Mouse (Mus musculus) midbrain, embryonic 16.5 days (tissue): Measurements from ENCODE around the gene Sema3b. TPM values are rescaled to one million over a fixed set of nuclear protein-coding genes. Genes with fewer than 3 reads are reported as not detected.

Source experiments
- ATAC-seq: fragments of 200-750 bp; cut with Nextera tagmentation; 2 replicates; pipeline ENCODE4 v1.8.0; 2017; ENCODE audit warnings: moderate TSS enrichment
- H3K27ac ChIP-seq: fragments of 300-500 bp; sonication (generic); 2 replicates; pipeline ENCODE4 v1.5.1; 2014; ENCODE audit warnings: mild to moderate bottlenecking, low read length, mixed read lengths
- H3K27me3 ChIP-seq: fragments of 300-500 bp; sonication (generic); 2 replicates; pipeline ENCODE4 v1.6.1; 2014; ENCODE audit warnings: low read depth, low read length, mixed read lengths; ENCODE audit not compliant: control insufficient read depth, insufficient read depth
- H3K36me3 ChIP-seq: fragments of 300-500 bp; sonication (generic); 2 replicates; pipeline ENCODE4 v1.6.1; 2014; ENCODE audit warnings: mild to moderate bottlenecking, low read length, moderate library complexity, mixed read lengths; ENCODE audit not compliant: control insufficient read depth, insufficient read depth
- H3K4me1 ChIP-seq: fragments of 300-500 bp; sonication (generic); 2 replicates; pipeline ENCODE4 v1.6.1; 2014; ENCODE audit warnings: mild to moderate bottlenecking, low read length, mixed read lengths; ENCODE audit not compliant: control insufficient read depth, insufficient read depth
- H3K4me2 ChIP-seq: fragments of 300-500 bp; sonication (generic); 2 replicates; pipeline ENCODE4 v1.6.1; 2014; ENCODE audit warnings: mild to moderate bottlenecking, low read length, mixed read lengths
- H3K4me3 ChIP-seq: fragments of 300-500 bp; sonication (generic); 2 replicates; pipeline ENCODE4 v1.5.1; 2014; ENCODE audit warnings: low read depth, mild to moderate bottlenecking, low read length, moderate library complexity, mixed read lengths
- H3K9ac ChIP-seq: fragments of 300-500 bp; sonication (generic); 2 replicates; pipeline ENCODE4 v1.6.1; 2014; ENCODE audit warnings: low read depth, low read length, mixed read lengths
- H3K9me3 ChIP-seq: fragments of 300-500 bp; sonication (generic); replicated peaks from 2 replicates; pipeline ENCODE4 v1.6.1; 2014; ENCODE audit warnings: mild to moderate bottlenecking, low read length, mixed read lengths; ENCODE audit not compliant: control insufficient read depth, poor library complexity, severe bottlenecking
- WGBS: fragments of 180-500 bp; shearing (Covaris S2); extraction: QIAGEN DNeasy Blood & Tissue Kit; methylation state at CpG from one replicate; pipeline ENCODE4 v1.1.7; 2014; 5-methylcytosine and 5-hydroxymethylcytosine counted together
- polyA plus RNA-seq: library from polyadenylated mRNA; unstranded; fragments of >200 nt; fragmentation: Nextera tagmentation; extraction: Ambion mirVana; gene quantifications from 2 replicates; pipeline ENCODE4 v1.2.1, GENCODE M21; 2015

Sema3b gene
- polyA plus RNA-seq, 1 experiment from 2014 or later = 3.7 TPM

DNA sequence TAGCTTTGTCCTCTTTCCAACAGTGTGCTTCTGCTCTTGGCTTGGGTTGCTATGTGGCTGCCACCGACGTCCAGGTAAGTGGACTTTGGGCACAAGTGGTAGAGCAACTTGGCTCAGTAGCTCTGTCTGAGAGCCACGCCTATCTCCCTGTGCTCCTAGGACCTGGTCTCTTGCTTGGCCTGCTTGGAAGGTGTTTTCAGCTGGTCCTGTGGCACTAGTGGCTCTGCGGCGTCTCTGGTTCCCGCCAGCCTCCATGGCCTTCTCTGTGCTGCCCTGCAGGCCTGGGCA, 18.3 kb downstream of the Sema3b start:
- H3K4me2 ChIP-seq = no peak overlapping the region
- ATAC-seq = no peak
- peaks cover 12% of the 10 kb centered on the region for H3K4me1 ChIP-seq
- no peak overlapping the region for H3K9ac ChIP-seq
- H3K27me3 ChIP-seq = no peaks in the 10 kb centered on the region
- 92% methylated on average over 6 of the region's 6 CpGs for WGBS
- no peaks in the 10 kb centered on the region for H3K9me3 ChIP-seq
- peaks cover 20% of the 10 kb centered on the region for H3K36me3 ChIP-seq
- no peak overlapping the region for H3K4me3 ChIP-seq
- no peak overlapping the region for H3K27ac ChIP-seq

DNA sequence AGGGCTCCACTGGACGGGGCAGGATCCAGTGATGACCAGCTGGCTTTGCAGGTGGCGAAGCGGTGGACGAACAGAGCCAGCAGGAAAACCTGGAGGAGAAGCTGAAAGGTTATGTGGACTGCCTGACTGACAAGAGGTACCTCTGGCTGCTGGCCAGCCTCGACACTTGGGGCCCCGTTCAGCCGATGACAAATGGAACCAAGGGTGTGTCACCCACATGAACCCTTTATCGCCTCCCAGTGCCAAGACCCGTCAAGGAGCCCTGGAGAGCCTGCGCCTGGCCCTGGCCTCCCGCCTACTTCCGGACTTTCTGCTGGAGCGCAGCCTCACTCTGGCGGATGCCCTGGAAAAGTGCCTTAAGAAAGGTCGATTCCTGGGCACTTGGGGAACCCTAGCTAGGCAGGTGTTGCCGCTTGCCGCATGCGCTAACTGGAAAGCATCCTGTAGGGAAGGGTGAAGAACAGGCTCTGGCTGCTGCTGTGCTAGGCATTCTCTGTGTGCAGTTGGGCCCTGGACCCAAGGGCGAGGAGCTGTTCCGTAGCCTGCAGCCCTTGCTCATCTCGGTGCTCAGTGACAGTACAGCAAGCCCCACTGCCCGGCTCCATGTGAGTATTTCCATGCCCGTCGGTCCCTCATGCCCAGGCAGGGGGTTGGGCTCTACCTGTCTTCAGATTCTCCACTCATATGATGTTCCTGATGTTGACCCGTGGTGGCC, 18.8 kb downstream of the Sema3b start:
- peaks cover 12% of the 10 kb centered on the region for H3K4me1 ChIP-seq
- no peaks in the 10 kb centered on the region for H3K27me3 ChIP-seq
- H3K9me3 ChIP-seq = no peaks in the 10 kb centered on the region
- no peak overlapping the region for H3K4me2 ChIP-seq
- 92% methylated on average over 25 of the region's 25 CpGs for WGBS
- no peak for ATAC-seq
- no peak overlapping the region for H3K4me3 ChIP-seq
- H3K36me3 ChIP-seq = peaks cover 20% of the 10 kb centered on the region
- no peak overlapping the region for H3K9ac ChIP-seq
- no peak overlapping the region for H3K27ac ChIP-seq

GRCm38 (mm10) chr9:107587833-107588639, 21.0 kb downstream of the Sema3b start:
- Histone ChIP-seq H3K9me3 (no peaks in the 10 kb centered on the region), H3K4me3 (peak overlapping the region; percentile 79), H3K4me2 (peak overlapping the region; percentile 92), H3K27me3 (no peaks in the 10 kb centered on the region), H3K9ac (peak overlapping the region; percentile 67), H3K27ac (peak overlapping the region; percentile 38; the same call in 1 of the 2 replicates), H3K4me1 (peaks cover 12% of the 10 kb centered on the region), H3K36me3 (peaks cover 12% of the 10 kb centered on the region)
- no peak; the same call in 1 of the 2 replicates for ATAC-seq
- WGBS = 7% methylated on average over 33 of the region's 33 CpGs

DNA sequence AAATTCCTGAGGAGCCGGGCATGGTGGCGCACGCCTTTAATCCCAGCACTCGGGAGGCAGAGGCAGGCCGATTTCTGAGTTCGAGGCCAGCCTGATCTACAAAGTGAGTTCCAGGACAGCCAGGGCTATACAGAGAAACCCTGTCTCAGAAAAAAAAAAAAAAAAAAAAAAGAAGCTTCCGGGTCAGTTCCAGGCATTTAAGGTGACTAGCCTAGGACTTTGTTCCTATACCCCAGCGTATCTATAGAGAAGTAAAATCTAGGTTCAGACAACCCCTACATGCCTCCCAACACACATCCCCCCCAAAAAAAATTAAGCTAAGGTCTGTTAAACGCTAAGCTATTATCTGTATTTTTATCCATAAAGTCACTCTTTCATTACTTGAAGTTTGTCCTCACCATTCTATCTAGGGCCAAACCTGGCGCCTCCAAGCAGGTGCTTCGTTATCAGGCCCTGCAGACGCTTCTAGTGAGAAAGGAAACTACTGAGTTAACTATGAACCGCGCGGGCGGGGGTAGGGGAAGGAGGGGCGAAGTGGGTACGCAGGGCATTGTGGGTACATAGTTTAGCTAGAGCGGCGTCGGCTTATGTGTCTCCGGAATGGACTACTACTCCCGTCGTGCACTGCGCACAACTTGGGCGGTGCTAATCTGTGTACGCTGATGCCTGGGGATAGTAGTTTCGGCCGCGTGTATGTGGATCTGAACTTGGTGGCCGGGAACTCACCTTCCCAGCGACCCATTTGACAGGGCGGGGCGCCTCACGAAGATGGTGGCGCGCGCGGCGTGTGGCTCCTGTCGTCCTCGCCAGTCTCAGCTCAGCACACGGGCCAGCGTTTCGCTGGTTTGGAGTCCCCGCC, 21.8 kb downstream of the Sema3b start, which contains the start of gene Ifrd2:
TSS of gene Ifrd2 (plus strand) at position 669 of the 859 bp plus-strand sequence.
- Histone ChIP-seq H3K27ac (peak within 1 kb of the TSS; percentile 38; the same call in 1 of the 2 replicates), H3K4me2 (peak within 1 kb of the TSS; percentile 92), H3K9ac (peak within 1 kb of the TSS; percentile 67), H3K9me3 (no peaks in the 10 kb centered on the region), H3K4me1 (peaks cover 14% of the 10 kb centered on the region), H3K27me3 (no peaks in the 10 kb centered on the region), H3K4me3 (peak within 1 kb of the TSS; percentile 79), H3K36me3 (peaks cover 14% of the 10 kb centered on the region)
- peak; percentile 97 for ATAC-seq
- WGBS = 13% methylated on average over 46 of the region's 46 CpGs

GRCm38 (mm10) chr9:107586504-107586903, 22.5 kb downstream of the Sema3b start:
- Histone ChIP-seq H3K4me1 (peaks cover 19% of the 10 kb centered on the region), H3K4me2 (no peak overlapping the region), H3K27ac (no peak overlapping the region), H3K9ac (no peak overlapping the region), H3K4me3 (no peak overlapping the region), H3K9me3 (no peaks in the 10 kb centered on the region), H3K27me3 (no peaks in the 10 kb centered on the region), H3K36me3 (peaks cover 14% of the 10 kb centered on the region)
- WGBS = 96% methylated on average over 5 of the region's 5 CpGs
- ATAC-seq = no peak

DNA sequence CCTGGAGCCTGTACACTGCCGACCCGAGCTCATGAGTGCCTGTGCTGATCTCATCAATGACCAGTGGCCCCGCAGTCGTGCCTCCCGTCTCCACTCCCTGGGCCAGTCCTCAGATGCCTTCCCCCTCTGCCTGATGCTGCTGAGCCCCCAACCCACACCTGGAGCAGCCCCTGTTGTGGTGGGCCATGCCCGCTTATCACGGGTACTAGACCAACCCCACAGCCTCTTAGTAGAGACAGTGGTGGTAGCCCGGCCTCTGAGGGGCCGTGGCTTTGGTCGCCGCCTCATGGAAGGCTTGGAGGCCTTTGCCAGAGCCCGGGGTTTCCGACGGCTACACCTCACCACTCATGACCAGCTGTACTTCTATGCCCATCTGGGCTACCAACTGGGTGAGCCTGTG, 25.9 kb downstream of the Sema3b start:
- Histone ChIP-seq H3K9ac (no peak overlapping the region), H3K27me3 (no peaks in the 10 kb centered on the region), H3K4me3 (no peak overlapping the region), H3K36me3 (0 out of 2 replicates have a peak, but pooled peaks cover 4% of the 10 kb centered on the region), H3K4me2 (no peak overlapping the region), H3K9me3 (no peaks in the 10 kb centered on the region), H3K4me1 (peaks cover 23% of the 10 kb centered on the region), H3K27ac (no peak overlapping the region)
- no peak for ATAC-seq
- WGBS = 92% methylated on average over 14 of the region's 14 CpGs

DNA sequence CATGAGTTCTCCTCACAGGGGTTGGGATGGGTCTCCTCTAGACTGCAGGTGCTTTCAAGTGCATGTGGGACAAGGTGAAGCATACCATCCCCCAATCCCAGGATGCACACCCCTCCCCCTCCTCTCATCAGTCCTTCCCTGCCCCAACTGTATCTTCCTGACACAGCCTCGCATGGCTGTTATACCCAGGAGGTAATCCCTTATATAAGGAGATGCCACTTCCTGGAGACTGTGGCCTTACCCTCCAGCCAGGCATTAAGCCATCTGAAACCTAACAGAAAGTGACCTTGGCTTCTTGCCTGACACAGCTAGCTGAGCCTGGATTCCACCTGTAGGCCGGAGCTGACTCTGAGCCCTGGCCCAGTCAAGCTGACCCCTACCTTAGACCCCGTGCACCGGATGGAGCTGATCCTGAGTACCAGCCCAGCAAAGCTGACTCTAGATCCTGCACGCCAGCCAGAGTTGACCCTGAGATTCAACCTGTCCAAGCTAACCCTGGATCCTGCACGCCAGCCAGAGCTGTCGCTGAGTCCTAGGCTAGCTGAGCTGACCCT, 26.4 kb downstream of the Sema3b start:
- Histone ChIP-seq H3K27ac (no peak overlapping the region), H3K9ac (no peak overlapping the region), H3K4me1 (peaks cover 20% of the 10 kb centered on the region), H3K4me2 (no peak overlapping the region), H3K4me3 (no peak overlapping the region), H3K27me3 (no peaks in the 10 kb centered on the region), H3K36me3 (0 out of 2 replicates have a peak, but pooled peaks cover 4% of the 10 kb centered on the region), H3K9me3 (no peaks in the 10 kb centered on the region)
- no peak for ATAC-seq
- WGBS = 89% methylated on average over 7 of the region's 7 CpGs

GRCm38 (mm10) chr9:107581584-107581983, 27.4 kb downstream of the Sema3b start:
- no peak overlapping the region for H3K27ac ChIP-seq
- peak overlapping the region; percentile 75 for H3K9ac ChIP-seq

More at GRCm38 (mm10) chr9:107581584-107581983, 27.4 kb downstream of the Sema3b start:
- H3K9me3 ChIP-seq = no peaks in the 10 kb centered on the region
- H3K36me3 ChIP-seq = 0 out of 2 replicates have a peak, but pooled peaks cover 4% of the 10 kb centered on the region
- ATAC-seq = no peak
- H3K4me2 ChIP-seq = peak overlapping the region; percentile 97
- 76% methylated on average over 4 of the region's 4 CpGs for WGBS
- H3K27me3 ChIP-seq = no peaks in the 10 kb centered on the region
- peaks cover 18% of the 10 kb centered on the region for H3K4me1 ChIP-seq
- peak overlapping the region; percentile 47 for H3K4me3 ChIP-seq
